Mouse (Mus musculus) 3134 (cell line): ENCODE measurements around the gene Cnbd2.

ENCODE experiments used
- DNase-seq: peaks from one replicate; pipeline ENCODE4 v3.0.0-alpha.2; 2011; ENCODE audit warnings: low spot score; ENCODE audit not compliant: insufficient read length; ENCODE audit errors: extremely low read depth

The Cnbd2 gene

GRCm38 (mm10) chr2:156422631-156423030 lies 110.5 kb downstream of the Cnbd2 start:
- no peak for DNase-seq

GRCm38 (mm10) chr2:156423672-156424071 lies 111.6 kb downstream of the Cnbd2 start:
- DNase-seq, result no peak
